Mouse (Mus musculus): ENCODE data around the gene Tysnd1.

DNA sequence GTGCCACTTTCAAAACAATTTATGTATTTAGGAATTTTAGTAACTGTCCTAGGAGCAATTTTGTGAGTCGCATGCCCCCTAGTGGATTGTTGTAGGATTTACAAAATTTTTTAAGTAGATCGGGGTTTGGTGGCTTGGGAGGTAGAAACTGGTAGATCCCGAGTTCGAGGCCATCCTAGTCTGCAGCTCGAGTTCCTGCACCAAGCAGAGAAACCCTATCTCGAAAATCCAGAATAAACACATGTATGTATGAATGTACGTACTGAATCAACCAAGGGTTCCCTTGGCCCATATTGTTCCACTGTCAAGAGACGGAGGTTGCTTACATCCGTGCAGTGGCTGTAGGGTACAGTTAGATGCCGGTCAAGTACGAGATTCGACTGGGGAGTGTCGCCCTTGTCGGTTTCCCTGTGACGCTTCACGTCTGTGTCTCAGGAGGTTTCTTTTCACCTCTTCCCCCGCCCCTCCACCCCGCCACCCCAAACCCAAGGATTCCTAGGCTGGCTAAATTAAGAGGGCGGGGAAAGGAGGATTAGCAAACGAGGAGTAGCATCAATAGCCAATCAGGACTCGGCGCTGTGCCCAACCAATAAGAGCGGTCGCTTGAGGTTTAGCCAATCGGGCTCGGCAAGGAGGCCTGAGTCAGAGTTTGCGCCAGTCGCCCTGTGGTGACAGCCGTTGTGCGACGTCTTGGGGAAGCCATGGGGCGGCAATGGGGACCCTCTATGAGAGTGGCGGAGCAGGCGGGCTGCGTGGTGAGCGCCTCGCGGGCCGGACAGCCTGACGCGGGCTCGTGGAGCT is at the start of gene Tysnd1:
- TF ChIP-seq CTCF (IDR thresholded peaks at IDR 0.05; ENCODE audit: borderline replicate concordance, insufficient read depth, low read depth, low read length) (no peak), POLR2A (IDR thresholded peaks at IDR 0.05; ENCODE audit: borderline replicate concordance, insufficient read depth, low read length) (peak; percentile 81)
